20 mouse cellular contexts compared by ENCODE assay signal in the genomic region with DNA sequence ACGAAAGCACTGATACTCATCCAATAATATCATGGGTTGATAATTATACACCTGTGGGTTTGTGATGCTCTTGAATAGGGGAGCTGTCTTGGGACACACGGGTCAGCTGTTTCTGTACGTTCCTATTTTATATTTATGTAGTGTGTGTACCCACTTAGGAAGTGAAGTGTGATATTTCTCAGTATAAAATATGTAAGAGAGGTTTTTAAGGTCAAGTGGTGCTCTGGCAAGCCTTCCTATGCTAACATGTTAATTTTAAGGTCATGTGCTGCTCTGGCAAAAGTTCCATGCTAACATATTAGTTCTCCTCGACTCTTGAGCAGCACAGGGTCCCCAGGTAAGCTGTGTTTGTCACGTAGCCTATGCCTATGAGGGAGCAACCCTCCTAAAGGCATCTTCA. TPM values are rescaled to one million over a fixed set of nuclear protein-coding genes. Genes with fewer than 3 reads are reported as not detected.
DNase-seq lines count a peak whose midpoint lies in the region; ATAC-seq and TF ChIP-seq lines count a peak whose summit lies in the region.
"Had no signal": no experiment of that assay in that cellular context is flagged by ENCODE, and none has a peak within 500 bp of the region (broad histone marks: within the 10 kb centered on the region; RNA-seq: fewer than 3 reads in every experiment).

No protein-coding gene starts in this region.

- no peak overlapping the region for H3K4me3 ChIP-seq in lung, embryonic 16.5 days (ENCODE audit: low read length)
- H3K4me3 ChIP-seq in lung, adult 2 months (replicated peaks; ENCODE audit: extremely low read depth, low read depth, low read length) = no peak overlapping the region
- no peak overlapping the region for H3K4me3 ChIP-seq in lung, postnatal 0 days (ENCODE audit: low read depth, low read length)

- H3K27me3 ChIP-seq in lung, embryonic 16.5 days (ENCODE audit: control insufficient read depth, insufficient read depth, low read depth, low read length) = no peaks in the 10 kb centered on the region
- no peaks in the 10 kb centered on the region for H3K27me3 ChIP-seq in lung, postnatal 0 days (replicated peaks; ENCODE audit: insufficient read depth, low read length)
- H3K27me3 ChIP-seq: Patski had no signal

- no peak overlapping the region for H3K27ac ChIP-seq in lung, embryonic 16.5 days (ENCODE audit: low read length)
- no peak overlapping the region for H3K27ac ChIP-seq in lung, postnatal 0 days (ENCODE audit: low read length)

- WGBS in lung, embryonic 16.5 days = 45% methylated on average over 5 of the region's 5 CpGs
- 59% methylated on average over 5 of the region's 5 CpGs for WGBS in lung, adult 2 months
- 52% methylated on average over 5 of the region's 5 CpGs for WGBS in lung, postnatal 0 days

- peaks cover 3% of the 10 kb centered on the region; the same call in 1 of the 2 replicates for H3K4me1 ChIP-seq in lung, embryonic 16.5 days (replicated peaks; ENCODE audit: control insufficient read depth, insufficient read depth, low read length)
- no peaks in the 10 kb centered on the region for H3K4me1 ChIP-seq in lung, adult 2 months (ENCODE audit: control insufficient read depth, insufficient read depth, low read length)
- no peaks in the 10 kb centered on the region for H3K4me1 ChIP-seq in lung, postnatal 0 days (ENCODE audit: insufficient read depth, low read depth, low read length)

- H3K9me3 ChIP-seq in lung, embryonic 16.5 days (ENCODE audit: control insufficient read depth, low read length) = no peaks in the 10 kb centered on the region
- no peaks in the 10 kb centered on the region for H3K9me3 ChIP-seq in lung, postnatal 0 days (ENCODE audit: low read length)

- TF ChIP-seq EP300 in lung, postnatal 0 days (IDR thresholded peaks at IDR 0.05) = peak; percentile 88

- no peaks in the 10 kb centered on the region for H3K36me3 ChIP-seq in lung, embryonic 16.5 days (ENCODE audit: control insufficient read depth, insufficient read depth, low read length)
- no peaks in the 10 kb centered on the region for H3K36me3 ChIP-seq in lung, postnatal 0 days (ENCODE audit: insufficient read depth, low read length)
- H3K36me3 ChIP-seq: G1E had no signal

- no peak for TF ChIP-seq CTCF in lung, adult 2 months (IDR thresholded peaks at IDR 0.05; ENCODE audit: insufficient read depth, low read length)
- no peak for TF ChIP-seq CTCF in lung, postnatal 0 days (IDR thresholded peaks at IDR 0.05)

- no peak overlapping the region for H3K9ac ChIP-seq in lung, embryonic 16.5 days (ENCODE audit: low read length)
- H3K9ac ChIP-seq in lung, postnatal 0 days (replicated peaks; ENCODE audit: low read depth) = no peak overlapping the region

- no peak overlapping the region for H3K4me2 ChIP-seq in lung, embryonic 16.5 days (ENCODE audit: low read depth, low read length)
- H3K4me2 ChIP-seq in lung, postnatal 0 days (replicated peaks; ENCODE audit: low read depth, low read length) = no peak overlapping the region

- TF ChIP-seq POLR2A in lung, adult 2 months (IDR thresholded peaks at IDR 0.05; ENCODE audit: borderline replicate concordance, extremely low read depth, low read depth, low read length) = no peak

- no peak for DNase-seq in lung, adult 2 months
- DNase-seq in lung, postnatal 0 days (ENCODE audit: low spot score) = peak; percentile 80
- DNase-seq in lung, postnatal 25 days (ENCODE audit: low spot score) = no peak
- peak; percentile 53 for DNase-seq in lung, postnatal 36 days
- DNase-seq in lung, adult 18-20 months = no peak
- DNase-seq: adrenal gland, adult 2 months; adrenal gland, adult 8-10 months; adrenal gland, postnatal 10 days; adrenal gland, postnatal 14 days; adrenal gland, postnatal 25 days; adrenal gland, postnatal 36 days; B cell, adult 2 months; cerebellum, adult 11 months; cerebellum, adult 11-12 months; cerebellum, adult 18-20 months had no signal

- ATAC-seq in lung, embryonic 16.5 days (ENCODE audit: low read depth) = peak; percentile 71
- ATAC-seq in lung, postnatal 0 days = peak; percentile 84
- ATAC-seq: activated CD4-positive, CD25-positive, alpha-beta regulatory T cell, adult 4 months; CD4-positive, CD25-positive, alpha-beta regulatory T cell, adult 4 months; Patski had no signal

RNA-seq across cellular contexts. Expression of a gene that starts 6.4 kb away (rescaled TPM):
- 34.1 and 35.7 TPM in 2 replicates for polyA plus RNA-seq in lung, embryonic 16.5 days (2015; fragmentation: Nextera tagmentation; extraction: Ambion mirVana)
- polyA plus RNA-seq in lung, adult 2 months (2012; rRNA removed) = 43.0 and 48.7 TPM in 2 replicates
- 18.3 and 20.1 TPM in 2 replicates for polyA plus RNA-seq in lung, postnatal 0 days (2015; fragmentation: Nextera tagmentation; extraction: Ambion mirVana)
- polyA plus RNA-seq: G1E had no signal

Comparison
In these comparisons a context has a peak if more than half of its experiments do, and no peak if none do; other contexts are left out.
1. DNase-seq: peak in lung, postnatal 0 days (single experiment) and lung, postnatal 36 days (single experiment); none in lung, adult 2 months (single experiment), lung, postnatal 25 days (single experiment) and lung, adult 18-20 months (0 of 2).